Mouse (Mus musculus): ENCODE data around the gene Mrps18a.

Mrps18a gene

DNA sequence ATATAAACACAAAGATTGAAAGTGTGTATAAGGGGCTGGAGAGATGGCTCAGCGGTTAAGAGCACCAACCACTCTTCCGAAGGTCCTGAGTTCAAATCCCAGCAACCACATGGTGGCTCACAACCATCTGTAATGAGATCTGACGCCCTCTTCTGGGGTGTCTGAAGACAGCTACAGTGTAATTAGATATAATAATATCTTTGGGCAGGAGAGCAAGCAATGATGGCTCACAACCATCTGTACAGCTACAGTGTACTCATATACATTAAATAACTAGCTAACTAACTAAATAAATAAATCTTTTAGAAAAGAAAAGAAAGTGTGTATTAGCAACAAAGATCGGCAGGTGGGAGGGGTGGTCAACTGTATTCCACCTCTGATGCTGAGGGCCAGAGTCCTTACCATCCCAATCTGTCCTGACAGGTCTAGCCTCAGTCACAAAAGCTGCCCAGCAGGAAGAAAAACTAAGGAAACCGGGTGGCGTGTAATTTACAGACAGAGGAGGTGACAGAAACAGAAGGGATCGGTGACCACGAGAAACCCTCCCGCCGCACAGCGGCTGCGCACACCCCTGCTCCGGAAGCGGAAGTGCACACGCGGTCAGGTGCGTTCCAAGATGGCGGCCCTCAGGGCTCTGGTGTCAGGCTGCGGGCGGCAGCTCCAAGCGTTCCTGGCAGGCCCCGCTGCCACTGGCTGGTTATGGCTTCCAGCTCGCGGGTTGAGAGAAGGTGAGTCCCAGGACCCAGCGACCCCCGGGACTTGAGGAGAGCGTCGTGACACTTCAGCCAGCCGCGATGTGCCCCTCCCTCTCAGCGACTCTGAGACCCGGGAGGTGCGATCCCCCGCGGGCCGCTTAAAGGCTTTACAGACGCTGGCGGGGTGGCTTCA, at the start of gene Mrps18a:
Gene Mrps18a (plus strand): TSS at position 585 of the 888 bp plus-strand sequence.
- peak; percentile 85 for DNase-seq

DNA sequence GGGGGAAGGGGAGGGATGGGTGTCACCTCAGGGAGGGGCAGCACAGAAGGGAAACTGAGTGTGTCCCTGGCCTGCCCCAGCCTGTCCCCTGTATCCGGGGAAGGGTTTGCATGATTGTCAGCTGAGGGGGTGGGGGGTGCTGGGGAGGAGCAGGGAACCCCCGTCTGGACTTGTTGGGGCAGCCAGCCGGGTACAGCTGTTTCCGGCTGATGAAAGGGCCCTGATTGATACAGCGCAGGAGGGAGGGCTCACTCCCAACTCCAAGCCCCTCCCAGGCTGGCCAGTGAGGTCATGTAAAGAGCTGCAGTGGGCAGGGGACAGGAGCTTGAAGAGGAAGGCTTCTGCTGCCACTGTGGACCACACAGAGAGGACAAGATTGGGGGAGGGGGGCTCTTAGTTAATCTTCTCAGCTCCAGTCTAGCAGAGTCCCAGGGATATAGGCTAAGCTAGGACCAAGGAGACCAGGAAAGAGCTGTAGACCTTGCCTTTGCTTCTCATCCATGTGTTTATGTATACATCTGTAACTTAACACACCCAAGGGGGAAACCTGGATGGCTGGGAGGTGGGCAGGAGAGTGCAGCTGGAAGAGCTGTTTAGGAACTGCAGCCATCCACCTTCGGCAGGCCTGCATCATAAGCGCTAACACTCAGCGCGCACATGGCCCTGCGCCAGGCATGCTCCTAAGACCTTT, 47.4 kb upstream of the Mrps18a start:
- DNase-seq = peak; percentile 21

DNA sequence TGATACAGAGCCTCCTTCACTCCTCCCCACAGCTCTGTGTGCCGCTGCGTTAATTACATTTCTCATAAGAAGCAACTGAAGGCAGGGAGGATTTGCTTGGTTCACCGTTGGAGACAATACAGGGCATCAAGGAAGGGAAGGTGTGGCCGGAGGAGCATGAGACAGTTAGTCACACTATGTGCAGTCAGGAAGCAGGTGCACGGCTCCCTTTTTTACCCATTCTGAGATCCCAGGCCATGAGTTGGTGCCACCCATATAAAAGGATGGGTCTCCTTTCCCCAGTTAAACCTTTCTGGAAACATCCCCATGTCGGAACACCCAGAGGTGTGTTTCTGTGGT, 46.8 kb upstream of the Mrps18a start:
- DNase-seq = no peak

DNA sequence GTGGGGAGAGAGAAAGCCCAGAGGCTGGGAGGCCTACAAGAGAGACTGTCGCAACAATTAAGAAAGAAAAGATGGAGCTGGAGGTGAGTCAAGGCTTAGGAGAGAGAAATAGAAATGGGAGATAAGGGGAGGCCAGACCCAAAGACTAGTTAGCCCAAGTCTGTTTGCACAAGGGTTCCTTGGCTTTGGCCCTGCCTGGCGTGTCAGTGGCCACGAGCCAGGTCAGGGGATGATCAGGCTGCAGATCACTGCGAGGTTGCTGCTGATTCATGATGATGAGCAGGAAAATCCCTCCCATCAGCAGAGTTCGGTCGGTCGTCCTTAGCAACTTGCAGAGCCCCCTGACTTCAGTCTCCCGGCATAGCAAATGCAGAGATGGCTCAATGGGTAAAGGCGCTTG, 40.7 kb upstream of the Mrps18a start:
- DNase-seq = no peak

DNA sequence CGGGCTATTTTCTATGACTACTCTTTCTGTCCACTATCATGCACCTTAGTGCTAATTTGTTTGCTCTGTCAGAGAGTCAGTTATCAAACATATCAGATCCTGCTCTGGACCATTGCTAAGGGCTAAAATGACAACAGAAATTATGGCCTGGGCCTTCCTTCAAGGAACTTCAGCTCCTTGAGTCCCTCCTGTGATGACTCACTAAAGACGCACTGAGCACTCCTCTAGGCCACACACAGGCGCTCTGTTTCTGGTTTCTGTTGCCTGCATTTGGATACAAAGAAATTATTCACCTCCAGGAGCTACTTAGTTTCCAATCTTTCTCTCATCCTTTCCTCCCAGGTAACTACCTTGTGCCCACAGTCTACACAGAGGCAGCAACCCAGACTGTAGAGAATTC, 39.3 kb upstream of the Mrps18a start:
- no peak for DNase-seq

DNA sequence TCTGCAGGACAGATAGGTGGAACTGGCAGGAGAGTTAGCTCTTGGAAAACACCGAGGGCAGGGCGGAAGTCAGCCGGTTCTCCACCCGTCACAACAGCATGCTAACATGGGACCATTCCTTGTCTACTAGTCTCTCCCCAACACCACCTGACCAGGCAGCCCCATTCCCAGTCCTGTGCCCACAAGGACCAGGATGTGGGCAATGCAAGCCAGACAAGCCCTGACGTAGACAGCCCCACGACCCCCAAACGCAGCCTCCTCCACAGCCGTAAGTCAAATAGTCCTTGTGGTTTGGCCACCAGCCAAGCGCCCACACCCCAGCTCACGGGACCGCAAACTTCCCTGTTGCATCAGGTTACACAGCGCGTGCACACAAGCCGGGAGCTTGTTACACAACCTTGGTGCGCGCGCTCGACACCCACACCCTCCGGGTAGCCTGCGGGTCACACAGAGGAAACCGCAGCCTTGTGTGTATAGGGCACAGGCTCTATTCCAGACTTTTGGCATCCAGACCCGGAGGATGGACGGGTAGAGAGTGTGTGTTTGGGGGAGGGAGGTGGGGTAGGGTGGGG, 37.0 kb upstream of the Mrps18a start:
- DNase-seq = peak; percentile 16

DNA sequence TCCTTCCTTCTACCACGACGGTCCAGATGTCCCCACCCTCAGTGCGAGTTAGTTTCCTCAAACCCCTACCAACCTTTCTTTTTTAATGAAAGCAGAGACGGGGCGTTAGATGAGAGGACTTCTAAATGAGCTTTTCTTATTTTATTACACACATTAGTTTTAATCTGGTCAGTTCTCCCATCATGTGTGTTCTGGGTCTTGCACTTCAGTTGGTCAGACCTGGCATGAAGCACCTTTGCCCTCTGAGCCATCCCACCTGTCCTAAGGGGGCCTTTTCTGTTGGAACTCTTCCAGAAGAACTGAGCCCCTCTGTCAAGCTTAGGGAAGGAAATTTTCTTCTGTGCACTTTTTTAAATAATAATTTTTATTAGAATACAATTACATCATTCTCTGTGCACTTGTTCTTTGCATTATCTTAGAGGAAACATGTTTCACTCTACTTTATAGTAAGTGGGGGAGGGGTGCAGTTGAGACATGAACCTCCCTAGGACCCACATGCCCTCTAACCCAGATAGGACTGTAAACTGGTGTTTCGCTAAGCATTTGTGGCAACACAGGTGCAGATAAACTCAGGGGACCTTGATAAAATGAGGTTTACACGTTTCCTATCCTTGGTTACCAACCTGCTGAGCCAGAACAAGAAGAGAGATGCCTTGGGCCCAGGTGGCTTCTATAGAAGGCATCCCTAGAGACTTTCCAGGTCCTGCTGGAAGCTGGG, 36.2 kb upstream of the Mrps18a start:
- DNase-seq = no peak

DNA sequence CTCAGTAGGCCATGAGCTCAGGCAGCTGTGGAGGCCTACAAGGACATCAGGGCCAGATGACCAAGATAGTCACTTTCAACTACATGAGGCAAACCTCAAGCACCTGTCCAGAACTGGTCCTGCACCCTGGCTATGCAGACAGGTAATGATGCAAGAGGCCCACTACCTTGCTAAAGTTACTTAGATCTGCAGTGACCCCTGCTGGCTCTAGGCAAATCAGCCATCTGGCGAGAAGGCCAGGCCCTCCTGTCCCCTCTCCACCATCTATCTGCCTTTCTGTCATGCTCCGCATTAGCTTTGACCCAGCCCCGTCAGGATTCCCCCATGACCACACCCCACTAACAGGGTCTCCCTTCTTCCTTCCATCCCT, 35.7 kb upstream of the Mrps18a start:
- DNase-seq = no peak

DNA sequence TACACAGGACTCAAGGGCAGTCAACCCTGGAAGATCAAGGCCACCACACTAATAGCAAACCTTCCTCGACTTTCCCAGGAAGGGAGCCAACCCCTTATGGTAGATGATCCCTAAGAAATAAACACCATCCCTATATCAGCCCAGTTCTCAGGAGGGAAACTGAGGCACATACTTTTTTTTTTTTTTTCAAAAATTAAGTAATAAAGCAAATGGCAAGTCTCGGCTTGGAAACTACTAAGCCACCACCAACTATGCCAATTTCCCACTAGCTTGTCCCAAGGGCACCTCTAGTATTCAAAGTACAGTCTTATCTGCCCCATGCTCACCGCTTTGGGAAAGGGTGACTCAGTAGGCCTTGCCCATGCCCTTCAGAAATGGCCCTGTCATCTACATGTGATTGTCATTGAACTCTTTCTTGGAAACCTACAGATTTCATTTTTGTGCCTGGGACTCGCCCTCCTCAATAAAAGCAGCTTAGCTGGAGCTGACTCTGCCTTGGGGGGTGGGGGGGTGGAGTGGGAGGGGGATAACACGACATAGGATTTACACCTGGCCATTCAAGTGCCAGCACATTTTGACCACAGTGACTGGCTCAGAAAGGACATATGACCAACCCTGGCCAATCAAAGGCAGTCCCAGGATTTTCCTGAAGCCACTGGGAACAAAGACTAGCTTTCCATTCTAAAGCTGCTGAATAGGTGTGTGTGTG, 35.1 kb upstream of the Mrps18a start:
- DNase-seq = no peak

DNA sequence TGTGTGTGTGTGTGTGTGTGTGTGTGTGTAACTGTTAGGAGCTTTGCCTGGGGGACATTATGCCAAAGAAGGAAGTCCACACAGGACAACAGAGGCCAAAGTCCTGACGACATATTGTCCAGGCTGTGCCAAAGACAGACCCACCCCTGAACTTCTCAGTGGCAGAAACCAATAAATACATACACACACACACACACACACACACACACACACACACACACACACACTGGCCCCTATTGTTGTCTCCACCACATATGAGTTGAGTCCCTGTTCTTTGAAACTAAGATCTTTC, 34.6 kb upstream of the Mrps18a start:
- no peak for DNase-seq

DNA sequence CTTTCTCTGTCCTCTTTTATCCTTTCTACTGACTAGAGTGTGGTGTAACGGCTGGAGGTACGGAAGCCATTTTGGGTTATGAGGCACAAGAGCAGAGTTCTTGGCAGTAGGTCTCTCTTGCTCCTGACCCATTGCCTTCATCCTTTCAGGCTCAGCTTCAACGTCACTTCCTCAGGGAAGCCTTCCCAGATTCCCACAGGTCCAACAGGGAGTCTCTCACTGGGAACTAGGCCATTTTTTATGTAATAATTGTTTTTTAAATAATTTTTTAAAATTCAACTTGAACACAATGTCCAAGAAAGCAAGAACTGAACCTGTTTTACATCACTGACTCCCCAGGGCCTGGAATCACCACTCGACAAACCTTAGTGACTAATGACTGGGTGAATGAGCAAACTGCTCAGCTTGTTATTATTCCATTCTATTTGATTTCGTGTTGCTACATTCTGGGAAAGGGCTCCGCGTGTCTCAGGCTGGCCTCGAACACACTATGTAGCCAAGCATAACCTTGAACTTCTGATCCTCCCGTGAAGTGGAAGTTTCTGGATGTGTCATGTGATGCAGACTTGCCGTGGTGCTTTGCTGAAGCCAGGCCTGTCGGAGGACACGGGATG, 32.8 kb upstream of the Mrps18a start:
- DNase-seq = no peak

DNA sequence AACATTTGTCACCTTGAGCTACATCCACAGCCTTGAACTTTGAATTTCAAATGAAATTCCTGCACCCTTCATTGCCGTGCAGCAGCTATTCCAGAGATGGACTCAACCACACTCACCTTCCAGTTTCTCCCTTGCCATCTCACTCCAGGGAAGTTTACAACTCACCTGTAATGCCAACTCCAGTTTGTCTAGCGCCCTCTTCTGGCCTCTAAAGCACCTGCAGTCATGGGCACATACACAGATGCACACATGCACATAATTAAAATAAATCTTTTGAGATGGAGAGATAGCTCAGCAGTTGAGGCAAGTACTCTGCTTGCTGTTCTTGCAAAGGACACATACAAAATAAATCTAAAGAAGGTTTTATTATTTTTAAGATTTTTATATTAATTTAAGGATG, 31.7 kb upstream of the Mrps18a start:
- DNase-seq = no peak

DNA sequence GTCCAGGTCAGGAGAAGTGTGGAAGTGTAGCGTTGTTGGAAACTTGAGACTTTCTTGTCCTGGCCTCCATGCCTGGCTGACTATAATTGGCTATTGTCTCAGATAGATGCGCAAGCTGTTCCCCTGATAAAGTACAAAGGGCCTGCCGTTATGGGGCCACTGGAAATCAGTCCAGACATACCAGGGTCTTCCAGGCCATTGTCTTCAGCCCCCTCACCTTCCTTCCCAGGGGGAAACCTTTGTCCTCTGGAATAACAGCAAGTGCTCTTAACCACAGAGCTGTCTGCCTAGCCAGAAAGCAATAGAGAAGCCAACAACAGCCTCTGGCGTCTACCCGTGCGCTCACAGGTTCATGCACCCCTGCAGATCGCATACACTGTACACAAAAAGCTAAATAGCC, 30.4 kb upstream of the Mrps18a start:
- DNase-seq = no peak

DNA sequence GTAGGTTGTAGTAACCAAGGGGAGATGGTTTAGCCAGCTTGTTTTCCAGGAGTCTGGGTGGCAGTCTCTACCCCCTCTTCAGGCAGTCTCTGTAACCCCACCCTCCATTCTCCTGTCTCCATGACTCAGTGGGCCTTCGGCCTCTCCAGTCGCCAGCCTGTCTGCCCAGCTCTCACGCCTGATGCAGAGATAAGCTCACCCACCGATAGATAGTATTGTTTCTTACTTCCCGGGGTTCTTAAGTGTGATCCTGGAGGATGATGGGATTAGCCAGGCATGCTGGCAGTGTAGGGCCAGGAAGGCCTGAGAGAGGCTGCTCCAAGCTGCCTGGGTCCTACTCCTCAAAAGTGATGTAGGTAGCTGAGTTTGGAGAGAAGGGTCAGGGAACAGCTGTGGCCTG, 29.7 kb upstream of the Mrps18a start:
- DNase-seq = no peak

DNA sequence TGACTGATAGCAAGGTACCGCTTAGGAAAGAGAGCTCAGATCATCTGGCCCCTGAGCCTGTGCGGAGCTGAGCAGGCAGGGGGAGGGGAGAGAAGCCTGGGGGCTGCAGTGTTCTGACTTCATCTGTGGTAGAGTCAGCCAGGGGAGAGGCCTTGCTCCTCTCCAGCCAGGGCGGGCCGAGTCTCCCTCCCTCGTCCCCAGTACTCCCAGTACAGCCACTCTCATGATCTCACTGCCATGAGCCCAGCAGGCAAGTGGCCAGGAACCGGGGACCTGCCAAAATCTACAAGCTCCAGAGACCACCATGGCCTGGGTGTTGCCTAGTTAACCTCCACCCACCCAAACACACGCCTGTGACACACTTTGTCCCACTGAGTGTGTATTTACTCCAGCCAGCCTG, 29.1 kb upstream of the Mrps18a start:
- no peak for DNase-seq

DNA sequence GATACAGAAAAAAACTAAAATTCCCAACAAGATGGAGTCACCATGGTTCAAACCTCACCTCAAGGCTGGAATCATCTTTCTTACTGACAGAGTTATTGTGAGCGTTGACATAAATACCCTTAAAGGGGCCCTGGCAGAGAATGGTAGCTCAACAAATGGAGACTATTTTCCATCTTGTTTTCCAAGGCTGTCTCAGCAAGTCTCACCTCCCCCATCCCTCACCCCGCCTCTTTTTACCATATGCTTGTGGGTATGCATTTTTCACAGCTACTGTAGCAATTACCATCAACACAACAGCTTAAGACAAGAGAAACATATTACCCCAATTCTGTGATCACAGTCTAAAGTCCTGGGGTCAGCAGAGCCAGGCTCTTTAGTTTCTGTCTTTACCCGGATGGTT, 27.4 kb upstream of the Mrps18a start:
- DNase-seq = no peak

DNA sequence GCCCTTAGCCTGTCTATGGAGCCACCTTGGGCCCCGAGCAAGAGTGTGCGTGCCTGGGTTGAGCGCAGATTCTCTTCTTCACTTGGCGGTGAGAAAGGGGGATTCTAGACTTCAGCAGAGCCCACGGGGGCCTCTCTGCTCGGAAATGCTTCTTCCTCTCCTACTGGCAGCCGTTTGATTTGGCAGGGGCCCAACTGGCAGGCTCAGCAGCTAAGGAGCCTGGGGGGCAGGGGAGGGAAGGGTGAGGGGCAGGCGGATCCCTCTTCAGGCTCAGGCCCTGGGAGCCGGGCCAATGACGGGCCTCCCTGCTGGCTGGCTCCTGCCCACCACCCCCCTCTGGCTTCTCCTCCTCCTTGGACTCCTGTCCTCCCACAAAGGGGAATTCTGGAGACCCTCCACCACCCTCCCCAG, 26.7 kb upstream of the Mrps18a start:
- peak; percentile 84 for DNase-seq

DNA sequence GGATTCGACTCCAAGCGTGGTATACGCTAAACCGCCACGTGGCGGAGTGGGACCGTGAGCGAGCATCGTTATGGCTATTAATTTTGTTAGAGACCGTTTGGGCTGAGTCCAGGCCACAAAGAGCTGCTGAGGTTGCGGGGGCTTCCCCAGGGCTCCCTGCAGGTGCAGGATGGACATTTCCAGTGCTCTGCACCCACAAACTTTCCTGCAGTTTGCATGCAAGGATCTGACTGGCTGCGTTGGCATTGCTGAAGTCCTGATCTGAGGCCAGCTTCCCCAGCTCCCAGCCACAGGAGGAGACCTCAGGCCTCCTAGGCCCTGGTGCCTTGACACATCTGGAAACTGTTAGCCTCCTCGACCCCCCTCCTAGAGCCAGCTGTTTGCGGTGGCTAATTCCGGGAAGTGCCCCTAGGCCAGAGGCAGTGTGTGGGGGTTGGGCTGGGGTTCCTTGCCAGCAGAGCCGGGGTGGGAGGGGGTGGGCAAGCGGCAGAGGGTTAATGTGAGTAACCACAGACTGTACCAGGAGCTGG, 24.4 kb upstream of the Mrps18a start:
- DNase-seq = no peak

DNA sequence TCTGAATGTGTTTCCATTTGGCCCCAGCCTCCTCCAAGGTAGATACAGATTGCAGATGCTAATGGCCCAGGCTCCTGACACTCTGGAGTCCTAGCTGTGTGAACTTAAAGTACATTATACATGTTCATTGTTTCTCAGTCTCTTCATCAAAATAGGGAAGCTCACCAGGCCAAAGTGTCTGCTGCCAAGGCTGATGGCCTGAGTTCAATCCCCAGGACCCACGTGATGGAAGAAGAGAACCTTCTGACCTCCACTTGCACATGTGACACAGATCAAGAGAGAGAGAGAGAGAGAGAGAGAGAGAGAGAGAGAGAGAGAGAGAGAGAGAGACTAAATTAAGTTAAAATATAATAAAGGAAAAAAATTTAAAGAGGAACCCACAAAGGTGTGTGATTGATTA, 19.4 kb upstream of the Mrps18a start:
- no peak for DNase-seq

DNA sequence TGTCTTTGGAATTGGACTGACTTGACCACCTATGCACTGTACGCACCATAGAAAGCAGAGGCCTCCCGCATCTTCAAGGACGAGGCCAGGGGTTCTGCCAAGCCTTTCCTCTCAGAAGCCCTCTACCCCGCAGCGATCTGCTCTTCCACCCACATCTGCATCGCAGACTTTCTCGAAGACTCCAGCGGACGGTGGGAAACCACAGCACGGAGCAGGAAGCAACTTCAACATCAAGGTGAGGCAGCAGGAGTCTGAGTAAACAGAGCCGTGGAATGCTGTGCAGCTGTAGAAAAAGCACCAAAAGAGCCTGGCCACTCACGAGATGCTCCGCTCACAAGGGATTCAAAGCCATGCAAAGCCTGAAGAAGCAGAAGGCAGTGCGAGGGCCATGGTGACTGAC, 18.9 kb upstream of the Mrps18a start:
- no peak for DNase-seq

DNA sequence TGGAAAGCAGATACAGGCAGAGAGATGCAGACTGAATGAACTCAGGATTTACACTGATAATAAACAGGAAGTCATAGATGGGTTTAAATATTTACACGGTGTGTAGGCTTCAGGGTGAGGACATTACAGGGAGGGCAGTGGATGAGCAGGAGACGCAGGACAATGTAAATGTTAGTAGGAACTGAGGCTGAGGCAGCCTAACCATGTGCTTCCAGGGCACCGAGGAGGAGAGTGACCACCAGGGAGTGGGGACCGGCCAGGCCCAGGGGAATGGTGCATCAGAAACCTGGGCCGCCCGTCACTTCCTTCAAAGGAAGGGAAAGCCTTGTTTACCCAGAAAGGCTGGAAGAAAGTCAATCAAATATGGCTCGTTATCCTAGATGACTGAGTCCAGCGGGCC, 12.3 kb upstream of the Mrps18a start:
- no peak for DNase-seq

DNA sequence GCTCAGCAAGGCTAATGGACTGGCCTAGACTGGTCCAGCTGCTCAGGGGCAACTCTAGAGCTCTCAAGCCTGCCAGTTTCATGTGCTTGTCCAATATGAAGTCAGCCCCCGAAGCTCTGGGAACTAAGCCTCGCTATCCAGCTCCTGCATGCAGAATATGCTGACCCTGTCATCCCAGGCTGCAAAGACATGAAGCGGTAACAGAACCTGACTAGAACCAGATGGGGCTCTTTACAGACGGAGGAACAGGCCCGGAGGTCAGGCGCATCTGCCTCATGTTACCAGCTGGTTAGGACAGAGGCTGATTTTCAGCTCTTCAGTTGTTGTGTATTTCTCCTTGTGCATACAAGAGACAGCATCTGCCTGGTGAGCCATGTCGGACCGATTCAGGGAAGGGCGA, 8.9 kb upstream of the Mrps18a start:
- DNase-seq = no peak

Measured in right cerebral cortex, postnatal 14 days (tissue).